Mouse (Mus musculus) hindbrain, embryonic 14.5 days (tissue): ENCODE results near the gene Fam163b. TPM values are rescaled to one million over a fixed set of nuclear protein-coding genes. Genes with fewer than 3 reads are reported as not detected.

Source experiments
- ATAC-seq: fragments of 200-750 bp; cut with Nextera tagmentation; 2 replicates; pipeline ENCODE4 v1.8.0; 2017; ENCODE audit warnings: moderate number of reproducible peaks, mild to moderate bottlenecking, moderate TSS enrichment, moderate library complexity; ENCODE audit not compliant: low FRiP score
- DNase-seq: peaks from one replicate; pipeline ENCODE4 v3.0.0-alpha.2; 2015; ENCODE audit warnings: low spot score
- H3K27ac ChIP-seq: fragments of 300-500 bp; sonication (generic); 2 replicates; pipeline ENCODE4 v1.5.1; 2014; ENCODE audit warnings: mild to moderate bottlenecking, moderate library complexity
- H3K27me3 ChIP-seq: fragments of 300-500 bp; sonication (generic); 2 replicates; pipeline ENCODE4 v1.6.1; 2014; ENCODE audit warnings: mild to moderate bottlenecking, low read length, mixed read lengths; ENCODE audit not compliant: control insufficient read depth, insufficient read depth
- H3K36me3 ChIP-seq: fragments of 300-500 bp; sonication (generic); replicated peaks from 2 replicates; pipeline ENCODE4 v1.6.1; 2014; ENCODE audit not compliant: control insufficient read depth, insufficient read depth
- H3K4me1 ChIP-seq: fragments of 300-500 bp; sonication (generic); replicated peaks from 2 replicates; pipeline ENCODE4 v1.6.1; 2014; ENCODE audit warnings: antibody characterized with exemption, low read length, mixed read lengths; ENCODE audit not compliant: control insufficient read depth, insufficient read depth
- H3K4me2 ChIP-seq: fragments of 300-500 bp; sonication (generic); replicated peaks from 2 replicates; pipeline ENCODE4 v1.6.1; 2014; ENCODE audit warnings: mild to moderate bottlenecking, moderate library complexity
- H3K4me3 ChIP-seq: fragments of 300-500 bp; sonication (generic); replicated peaks from 2 replicates; pipeline ENCODE4 v1.5.1; 2014; ENCODE audit warnings: mild to moderate bottlenecking, low read length
- H3K9ac ChIP-seq: fragments of 300-500 bp; sonication (generic); 2 replicates; pipeline ENCODE4 v1.6.1; 2014
- H3K9me3 ChIP-seq: fragments of 300-500 bp; sonication (generic); 2 replicates; pipeline ENCODE4 v1.6.1; 2016; ENCODE audit warnings: low read length; ENCODE audit not compliant: control insufficient read depth
- WGBS: fragments of 180-500 bp; shearing (Covaris S2); extraction: QIAGEN DNeasy Blood & Tissue Kit; methylation state at CpG from one replicate; pipeline ENCODE4 v1.1.7; 2014; 5-methylcytosine and 5-hydroxymethylcytosine counted together
- polyA plus RNA-seq: library from polyadenylated mRNA; unstranded; fragments of >200 nt; fragmentation: Nextera tagmentation; extraction: Ambion mirVana; gene quantifications from 2 replicates; pipeline ENCODE4 v1.2.1, GENCODE M21; 2014

The Fam163b gene
- polyA plus RNA-seq = 7.9 and 9.4 TPM in 2 replicates

DNA sequence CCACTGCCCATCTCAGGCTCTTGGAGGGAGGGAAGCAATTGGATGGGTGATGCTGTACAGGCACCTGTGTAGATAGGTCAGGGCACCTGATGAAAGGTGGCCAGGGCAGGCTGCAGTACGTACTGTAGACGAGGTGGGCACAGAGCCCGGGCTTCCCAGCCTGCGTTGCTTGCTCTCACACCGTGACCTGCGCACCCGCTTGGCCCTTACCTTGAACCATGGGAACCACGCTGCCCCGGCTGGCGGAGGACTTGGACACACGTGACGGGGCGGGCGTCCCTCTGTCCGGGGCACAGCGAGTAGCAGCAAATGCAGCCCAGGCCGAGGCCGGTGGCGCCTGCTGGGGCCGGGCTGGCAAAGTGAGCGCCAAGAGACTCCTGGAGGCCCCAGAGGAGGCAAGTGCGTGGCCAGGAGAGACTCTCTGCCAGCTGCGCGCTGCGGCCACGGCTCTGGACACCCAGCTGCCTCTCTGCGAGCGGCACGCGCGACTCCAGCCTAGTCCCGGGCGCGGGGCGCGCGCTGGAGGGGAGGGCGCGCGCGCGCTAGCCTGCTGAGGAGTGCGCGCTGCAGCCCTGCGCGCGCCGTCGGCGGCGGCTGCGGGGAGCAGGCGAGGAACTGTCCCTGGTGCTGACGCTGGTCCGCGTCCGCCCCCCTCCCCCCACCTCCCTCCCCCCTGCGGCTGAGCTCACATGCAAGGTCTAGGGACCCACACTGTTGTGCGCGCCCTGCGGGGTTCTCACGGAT is at the start of gene Fam163b:
TSS of gene Fam163b (minus strand) at position 542 of the 744 bp plus-strand sequence.
- no peaks in the 10 kb centered on the region for H3K36me3 ChIP-seq
- DNase-seq (peak; percentile 77), ATAC-seq (peak; percentile 70)
- 2% methylated on average over 49 of the region's 62 CpGs for WGBS
- H3K27me3 ChIP-seq = peaks cover 15% of the 10 kb centered on the region
- peak within 1 kb of the TSS; percentile 68 for H3K9ac ChIP-seq
- H3K9me3 ChIP-seq = no peaks in the 10 kb centered on the region
- peak within 1 kb of the TSS; percentile 87 for H3K4me2 ChIP-seq
- H3K4me3 ChIP-seq = peak within 1 kb of the TSS; percentile 45
- peaks cover 6% of the 10 kb centered on the region; the same call in 1 of the 2 replicates for H3K4me1 ChIP-seq
- H3K27ac ChIP-seq = no peak within 1 kb of the TSS

DNA sequence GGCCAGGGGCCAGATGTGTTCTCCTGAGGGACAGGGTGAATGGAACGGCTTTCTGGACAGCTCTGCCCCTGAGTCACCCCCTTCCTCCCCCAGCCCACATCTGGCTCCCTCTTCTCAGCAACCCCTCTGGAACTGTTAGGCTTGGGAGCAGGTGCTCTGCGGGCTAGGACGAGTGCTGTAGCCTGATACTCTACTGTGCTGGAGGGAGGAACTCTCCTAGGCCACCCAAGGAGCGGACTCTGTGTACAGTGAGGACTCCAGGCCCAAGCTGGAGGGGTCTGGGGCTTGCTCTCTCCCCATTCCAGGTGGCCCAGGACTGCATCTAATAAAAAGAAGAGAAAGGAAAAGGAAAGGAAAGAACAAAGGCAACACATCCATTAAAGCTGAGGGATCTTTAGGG is 47.7 kb upstream of the Fam163b start:
- Histone ChIP-seq H3K4me2 (no peak overlapping the region), H3K4me3 (no peak overlapping the region), H3K36me3 (no peaks in the 10 kb centered on the region), H3K27ac (no peak overlapping the region), H3K4me1 (no peaks in the 10 kb centered on the region), H3K9ac (no peak overlapping the region), H3K9me3 (no peaks in the 10 kb centered on the region), H3K27me3 (no peaks in the 10 kb centered on the region)
- 55% methylated on average over 4 of the region's 4 CpGs for WGBS
- ATAC-seq (no peak), DNase-seq (no peak)

DNA sequence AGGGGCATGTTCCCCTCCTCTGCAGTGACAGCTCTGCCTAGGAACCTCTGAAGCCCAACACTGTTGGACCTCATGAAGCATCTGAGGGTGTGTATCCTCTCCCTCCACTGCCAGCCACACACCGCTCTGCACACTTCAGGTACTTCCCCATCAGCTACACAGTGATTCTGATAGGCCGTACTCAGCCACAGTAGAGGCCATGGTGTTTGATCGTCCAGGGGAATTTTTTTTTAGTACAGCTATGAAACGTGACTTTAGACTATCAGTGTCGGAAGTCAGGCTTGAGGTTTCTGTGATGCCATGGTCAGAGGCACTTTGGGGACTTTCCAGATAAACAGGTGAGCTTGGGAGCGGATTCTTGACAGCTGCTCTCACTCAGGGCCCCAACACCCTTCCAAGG is 45.2 kb upstream of the Fam163b start:
- no peaks in the 10 kb centered on the region for H3K36me3 ChIP-seq
- ATAC-seq (no peak), DNase-seq (no peak)
- WGBS = 89% methylated on average over 6 of the region's 6 CpGs
- H3K27me3 ChIP-seq = no peaks in the 10 kb centered on the region
- no peak overlapping the region for H3K27ac ChIP-seq
- H3K9ac ChIP-seq = no peak overlapping the region
- H3K4me3 ChIP-seq = no peak overlapping the region
- H3K4me2 ChIP-seq = no peak overlapping the region
- no peaks in the 10 kb centered on the region for H3K4me1 ChIP-seq
- H3K9me3 ChIP-seq = no peaks in the 10 kb centered on the region

DNA sequence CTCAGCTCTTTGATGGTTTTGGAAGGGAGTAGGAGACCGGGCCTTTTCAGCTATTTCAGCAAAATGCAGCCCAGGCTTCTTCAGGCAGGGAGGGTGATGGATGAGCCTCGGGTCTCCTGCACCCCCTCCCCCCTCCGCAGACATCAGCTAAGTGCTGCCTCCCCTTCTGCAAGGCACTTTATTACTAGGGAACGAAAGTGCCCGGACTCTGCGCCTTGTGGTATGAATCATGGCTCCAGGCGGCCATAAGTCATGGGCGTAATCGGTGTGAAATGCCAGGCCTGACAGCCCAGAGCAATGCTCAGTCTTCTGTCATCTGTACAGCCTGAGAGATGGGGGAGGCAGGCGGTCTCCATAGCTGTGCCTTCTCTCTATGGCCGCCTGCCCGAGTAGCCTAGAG is 41.4 kb upstream of the Fam163b start:
- H3K27me3 ChIP-seq = no peaks in the 10 kb centered on the region
- no peaks in the 10 kb centered on the region for H3K9me3 ChIP-seq
- H3K36me3 ChIP-seq = no peaks in the 10 kb centered on the region
- no peak overlapping the region for H3K4me2 ChIP-seq
- DNase-seq (peak; percentile 24), ATAC-seq (peak; percentile 64; the same call in 1 of the 2 replicates)
- H3K27ac ChIP-seq = peak overlapping the region; percentile 39; the same call in 1 of the 2 replicates
- no peaks in the 10 kb centered on the region for H3K4me1 ChIP-seq
- no peak overlapping the region for H3K9ac ChIP-seq
- no peak overlapping the region for H3K4me3 ChIP-seq
- 61% methylated on average over 12 of the region's 12 CpGs for WGBS

DNA sequence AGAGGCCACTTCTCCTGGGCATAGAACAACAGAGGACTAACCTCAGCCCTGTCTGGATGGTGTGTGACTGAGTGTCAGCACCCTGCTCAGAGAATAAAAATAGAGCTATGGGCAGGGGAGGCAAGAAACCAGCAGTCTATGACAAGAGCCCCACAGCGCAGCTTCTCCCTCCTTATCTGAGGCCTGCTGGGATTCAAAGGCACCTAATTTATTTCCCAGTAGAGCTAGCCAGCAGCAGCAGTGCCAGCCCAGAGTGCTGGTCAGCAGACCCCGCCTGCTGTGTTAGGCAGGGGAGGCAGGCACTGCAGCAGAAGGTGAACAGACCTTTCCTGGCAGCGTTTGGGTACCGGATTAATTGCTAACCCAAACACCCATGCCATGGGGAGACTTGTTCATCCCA is 39.6 kb upstream of the Fam163b start:
- ATAC-seq (no peak), DNase-seq (no peak)
- Histone ChIP-seq H3K36me3 (no peaks in the 10 kb centered on the region), H3K27ac (no peak overlapping the region), H3K27me3 (no peaks in the 10 kb centered on the region), H3K4me3 (no peak overlapping the region), H3K9me3 (no peaks in the 10 kb centered on the region), H3K4me1 (no peaks in the 10 kb centered on the region), H3K9ac (no peak overlapping the region), H3K4me2 (no peak overlapping the region)
- WGBS = 63% methylated on average over 4 of the region's 4 CpGs

DNA sequence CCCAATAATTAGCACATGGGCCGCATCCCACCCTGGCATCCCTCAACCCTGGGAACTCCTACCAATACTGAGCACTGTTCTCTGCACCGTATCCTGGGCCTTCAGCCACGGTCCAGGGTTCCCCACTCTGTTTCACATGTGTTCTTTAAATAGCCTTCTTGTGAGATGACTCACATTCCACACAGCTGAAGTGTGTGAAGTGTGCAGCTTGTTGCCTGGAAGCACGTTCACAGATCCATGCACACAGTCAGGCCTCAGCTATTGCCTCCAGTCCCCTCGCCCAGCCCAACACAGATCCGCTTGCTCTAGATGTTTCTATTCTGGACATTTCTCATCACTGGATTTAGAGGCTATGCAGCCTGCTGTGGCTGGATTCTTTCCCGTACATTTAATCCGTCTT is 36.8 kb upstream of the Fam163b start:
- H3K9ac ChIP-seq = no peak overlapping the region
- no peaks in the 10 kb centered on the region for H3K36me3 ChIP-seq
- ATAC-seq (no peak), DNase-seq (no peak)
- no peaks in the 10 kb centered on the region for H3K4me1 ChIP-seq
- no peak overlapping the region for H3K27ac ChIP-seq
- no peak overlapping the region for H3K4me3 ChIP-seq
- H3K27me3 ChIP-seq = no peaks in the 10 kb centered on the region
- H3K4me2 ChIP-seq = no peak overlapping the region
- 86% methylated on average over 8 of the region's 8 CpGs for WGBS
- H3K9me3 ChIP-seq = no peaks in the 10 kb centered on the region

DNA sequence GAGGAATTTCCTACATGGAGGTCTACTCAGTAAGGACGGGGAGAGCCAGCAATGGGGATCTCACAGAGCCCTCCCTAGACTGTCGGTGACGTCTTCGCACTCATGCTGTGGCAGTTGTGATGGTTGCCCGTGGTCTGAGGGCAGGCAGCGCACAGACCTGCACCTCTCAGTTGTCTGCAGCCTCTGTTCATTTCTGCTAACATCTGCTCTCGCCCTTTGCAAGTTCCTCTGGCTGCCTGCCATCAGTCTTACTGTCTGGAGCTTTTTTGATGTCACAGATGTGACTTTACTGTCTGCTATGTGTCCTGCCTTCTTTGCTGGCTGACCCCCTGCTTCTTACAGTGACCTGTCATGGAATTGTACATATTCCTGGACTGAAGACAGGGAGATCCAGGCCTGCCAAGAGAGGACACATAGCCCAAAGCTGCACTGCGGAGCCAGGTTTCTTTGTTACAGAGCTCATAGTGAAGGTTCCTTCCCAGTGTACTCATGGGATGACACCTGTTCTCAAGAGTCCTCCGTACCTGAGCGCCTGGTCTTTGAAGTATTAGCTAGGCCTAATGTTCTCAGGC is 33.5 kb upstream of the Fam163b start:
- Histone ChIP-seq H3K36me3 (no peaks in the 10 kb centered on the region), H3K9me3 (no peaks in the 10 kb centered on the region), H3K27ac (no peak overlapping the region), H3K4me3 (no peak overlapping the region), H3K4me2 (no peak overlapping the region), H3K27me3 (no peaks in the 10 kb centered on the region), H3K4me1 (no peaks in the 10 kb centered on the region), H3K9ac (no peak overlapping the region)
- ATAC-seq (no peak), DNase-seq (no peak)
- WGBS = 77% methylated on average over 10 of the region's 10 CpGs

DNA sequence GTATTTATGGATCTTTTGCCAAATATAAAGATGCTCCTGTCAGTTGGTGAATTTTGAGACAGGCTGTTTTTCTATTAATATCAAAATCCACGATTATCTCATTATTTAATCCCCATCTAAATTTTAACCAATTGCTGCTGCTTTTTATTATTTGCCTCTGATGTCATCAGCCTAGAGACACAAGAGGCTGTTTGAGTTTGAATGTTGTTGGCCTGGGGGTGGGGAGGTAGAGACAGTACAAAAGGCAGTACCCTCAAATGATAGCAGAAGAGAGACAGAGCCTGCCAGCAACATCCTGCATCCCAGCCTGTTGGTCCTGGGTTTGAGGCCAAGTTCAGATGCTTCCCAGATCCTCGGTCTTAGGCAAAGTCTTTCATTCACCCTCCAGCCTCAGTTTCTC is 32.0 kb upstream of the Fam163b start:
- Histone ChIP-seq H3K36me3 (no peaks in the 10 kb centered on the region), H3K4me2 (no peak overlapping the region), H3K4me3 (no peak overlapping the region), H3K9me3 (no peaks in the 10 kb centered on the region), H3K4me1 (no peaks in the 10 kb centered on the region), H3K27me3 (no peaks in the 10 kb centered on the region), H3K9ac (no peak overlapping the region), H3K27ac (no peak overlapping the region)
- WGBS = 76% methylated on average over 2 of the region's 2 CpGs
- ATAC-seq (no peak), DNase-seq (no peak)

DNA sequence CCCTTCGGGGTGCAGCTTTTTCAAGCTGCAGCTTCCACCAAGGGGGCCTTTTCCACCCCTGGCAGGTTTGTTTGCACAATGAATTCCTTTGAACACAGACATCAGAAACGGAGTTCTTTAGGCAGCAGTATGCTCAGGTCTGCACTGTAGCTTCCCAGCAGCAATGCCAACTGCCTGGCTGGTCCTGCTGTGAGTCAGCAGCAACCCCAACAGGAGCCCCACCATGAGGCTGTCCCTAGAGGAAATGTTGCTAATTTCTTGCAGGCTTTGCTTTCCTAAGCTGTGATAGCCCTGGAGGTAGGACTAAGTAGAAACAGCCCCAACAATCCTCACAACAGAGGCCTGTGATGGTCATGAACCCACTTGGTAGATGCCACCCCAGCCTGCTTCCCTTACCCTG is 24.7 kb upstream of the Fam163b start:
- ATAC-seq (no peak), DNase-seq (no peak)
- no peaks in the 10 kb centered on the region for H3K36me3 ChIP-seq
- H3K9me3 ChIP-seq = no peaks in the 10 kb centered on the region
- H3K4me3 ChIP-seq = no peak overlapping the region
- no peak overlapping the region for H3K4me2 ChIP-seq
- H3K4me1 ChIP-seq = 0 out of 2 replicates have a peak, but pooled peaks cover 3% of the 10 kb centered on the region
- H3K27me3 ChIP-seq = no peaks in the 10 kb centered on the region
- no peak overlapping the region for H3K27ac ChIP-seq
- 18% methylated on average over 2 of the region's 2 CpGs for WGBS
- H3K9ac ChIP-seq = no peak overlapping the region
